Mouse (Mus musculus): Measurements from ENCODE around the gene Clec12a.

Clec12a gene

GRCm38 (mm10) chr6:129380454-129380853 lies 38.0 kb downstream of the Clec12a start:
- peak; percentile 7 to 20 for DNase-seq

GRCm38 (mm10) chr6:129381736-129382135 lies 39.2 kb downstream of the Clec12a start:
- no peak for DNase-seq

GRCm38 (mm10) chr6:129383466-129383865 lies 41.0 kb downstream of the Clec12a start:
- no peak for DNase-seq

DNA sequence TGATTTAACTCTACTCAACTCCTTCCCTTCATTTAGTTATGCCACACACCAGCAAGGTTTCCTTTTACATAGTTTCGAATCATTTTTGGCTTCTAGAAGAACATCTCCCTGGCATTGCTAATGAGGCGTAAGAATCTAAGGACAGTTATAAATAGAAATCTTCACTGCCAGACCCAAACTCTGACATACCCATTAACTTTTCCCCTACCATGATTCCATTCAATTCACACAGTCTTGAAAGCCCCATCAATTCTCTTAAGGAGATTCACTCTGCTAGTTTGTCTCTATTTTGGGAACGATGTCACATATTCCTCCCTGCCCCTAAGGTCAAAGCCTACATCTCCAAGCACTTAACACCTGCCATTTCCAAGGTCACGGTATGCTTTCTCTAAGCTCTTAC lies 42.5 kb downstream of the Clec12a start:
- no peak for DNase-seq

- no peak for DNase-seq
Measured at GRCm38 (mm10) chr6:129385774-129386173, 43.3 kb downstream of the Clec12a start, which contains the start of gene Clec12b. Gene Clec12b, minus strand, starts transcription at chr6:129385874.

- DNase-seq = peak in 1 of 2 experiments; percentile 50
Measured at GRCm38 (mm10) chr6:129393087-129393720, 50.7 kb downstream of the Clec12a start.

- DNase-seq = no peak
Measured at GRCm38 (mm10) chr6:129393732-129394131, 51.2 kb downstream of the Clec12a start.

- no peak for DNase-seq
Measured at GRCm38 (mm10) chr6:129396997-129397396, 54.5 kb downstream of the Clec12a start, which contains the start of gene Clec1b. Gene Clec1b, plus strand, starts transcription at chr6:129397297.

DNA sequence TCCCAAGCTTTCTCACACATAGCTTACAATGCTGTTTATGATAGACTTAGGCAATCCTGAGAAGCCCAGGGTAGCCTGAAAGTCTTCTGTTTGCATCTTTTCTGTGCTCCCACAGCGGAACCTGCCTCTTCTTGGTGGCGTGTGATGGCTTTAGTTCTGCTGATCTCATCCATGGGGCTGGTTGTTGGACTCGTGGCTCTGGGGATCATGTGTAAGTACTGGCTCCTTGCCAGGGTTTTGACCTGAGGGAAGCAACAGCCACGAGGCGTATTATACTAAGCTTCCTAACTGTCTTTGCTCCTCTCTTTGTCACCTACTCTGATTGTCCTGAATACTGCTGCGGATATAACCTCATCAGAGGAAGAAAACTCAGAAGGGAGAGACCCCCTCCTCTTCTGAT lies 57.5 kb downstream of the Clec12a start:
- DNase-seq = peak; percentile 12 to 19

DNA sequence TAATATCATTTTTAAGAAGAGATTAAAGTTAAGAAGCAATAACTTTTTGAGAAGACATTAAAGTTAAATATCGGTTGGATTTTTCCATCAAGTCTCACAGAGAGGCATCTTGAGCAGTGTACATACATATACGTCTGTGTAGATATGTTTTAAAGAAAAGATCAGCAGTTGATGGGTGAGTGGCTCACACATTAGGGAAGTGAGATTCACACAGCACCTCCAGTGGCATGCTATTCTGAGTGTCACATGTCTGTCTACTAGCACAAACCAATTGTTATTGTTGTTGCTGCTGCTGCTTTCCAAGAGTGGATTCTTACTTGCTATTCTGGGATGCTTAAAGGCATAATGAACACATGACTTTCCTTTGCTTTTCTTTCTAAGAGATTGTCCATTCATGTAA lies 59.9 kb downstream of the Clec12a start:
- DNase-seq = no peak

- DNase-seq = no peak
Measured at GRCm38 (mm10) chr6:129403391-129403790, 60.9 kb downstream of the Clec12a start.

DNA sequence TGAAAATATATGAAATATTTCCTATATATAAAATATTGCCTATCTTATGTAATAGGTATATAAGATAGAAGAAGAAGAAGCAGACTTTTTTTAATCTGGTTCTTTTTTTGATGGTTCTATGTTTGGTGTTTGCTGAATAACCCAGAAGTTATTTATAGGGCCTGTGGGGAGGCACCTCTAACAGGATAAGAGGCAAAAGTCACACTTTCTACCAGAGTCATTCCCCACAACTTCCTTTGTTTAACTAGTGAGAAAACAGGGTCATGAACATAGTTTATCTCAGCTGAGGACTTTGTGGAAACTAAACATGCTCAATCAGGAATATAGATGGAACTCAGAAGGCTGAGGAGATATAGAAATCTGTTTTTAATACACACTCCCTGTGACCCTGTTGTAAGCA lies 63.5 kb downstream of the Clec12a start:
- DNase-seq = no peak

DNA sequence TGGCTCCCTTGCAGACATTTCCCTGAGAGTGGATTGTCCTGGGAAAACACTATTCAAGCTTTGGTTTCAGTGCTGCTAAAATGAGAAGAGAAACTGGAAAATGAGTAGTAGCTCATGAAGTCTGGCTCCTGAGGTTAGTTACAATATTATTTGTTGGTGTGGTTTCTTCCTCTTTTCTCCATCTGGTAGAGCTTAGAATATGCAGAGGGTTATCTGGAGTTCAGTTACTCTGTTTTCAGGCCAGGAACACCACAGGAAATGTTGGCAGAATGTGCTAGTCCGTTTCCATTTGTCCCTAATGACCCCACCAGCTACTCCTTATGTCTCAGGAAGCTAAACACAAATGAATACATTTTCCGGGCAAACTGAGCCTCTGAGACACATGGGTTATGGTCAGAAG lies 64.8 kb downstream of the Clec12a start:
- DNase-seq = peak; percentile 49 to 63

- DNase-seq = no peak
Measured at GRCm38 (mm10) chr6:129408562-129408961, 66.1 kb downstream of the Clec12a start, which contains the start of gene Clec9a. Gene Clec9a, plus strand, starts transcription at chr6:129408862.

GRCm38 (mm10) chr6:129414177-129414576 lies 71.7 kb downstream of the Clec12a start:
- no peak for DNase-seq

Data from cerebellum, postnatal 10 days (tissue).